Mouse (Mus musculus) heart, embryonic 14.5 days (tissue): ENCODE measurements around the gene Vash2. TPM values are rescaled to one million over a fixed set of nuclear protein-coding genes. Genes with fewer than 3 reads are reported as not detected.

Source experiments
- ATAC-seq: fragments of 200-750 bp; cut with Nextera tagmentation; 2 replicates; pipeline ENCODE4 v1.8.0; 2017; ENCODE audit warnings: low read depth, moderate TSS enrichment; ENCODE audit not compliant: insufficient number of reproducible peaks, insufficient read depth, low FRiP score
- H3K27ac ChIP-seq, 2 experiments: fragments of 200-500 bp in 1 of 2; fragments of 300-500 bp in 1 of 2; sonication (generic) in 1 of 2; replicated peaks in 1 of 2; 2 replicates each; pipeline ENCODE4 v1.5.1; 2012 to 2014; ENCODE audit warnings: low read depth in 2 of 2, low read length in 2 of 2, control low read depth in 1 of 2, mild to moderate bottlenecking in 1 of 2, mixed read lengths in 1 of 2; ENCODE audit not compliant: control insufficient read depth in 1 of 2, insufficient read depth in 1 of 2
- H3K27me3 ChIP-seq: fragments of 300-500 bp; sonication (generic); 2 replicates; pipeline ENCODE4 v1.6.1; 2014; ENCODE audit warnings: mild to moderate bottlenecking, low read length, control low read depth; ENCODE audit not compliant: control insufficient read depth, insufficient read depth
- H3K36me3 ChIP-seq: fragments of 300-500 bp; sonication (generic); 2 replicates; pipeline ENCODE4 v1.6.1; 2014; ENCODE audit warnings: mild to moderate bottlenecking, control low read depth, low read length, mixed read lengths; ENCODE audit not compliant: control insufficient read depth, insufficient read depth
- H3K4me1 ChIP-seq, 2 experiments: fragments of 200-500 bp in 1 of 2; fragments of 300-500 bp in 1 of 2; sonication (generic) in 1 of 2; 2 replicates each; pipeline ENCODE4 v1.6.1; 2012 to 2014; ENCODE audit warnings: low read length in 2 of 2, control low read depth in 1 of 2, mixed read lengths in 1 of 2; ENCODE audit not compliant: control insufficient read depth in 2 of 2, insufficient read depth in 2 of 2
- H3K4me2 ChIP-seq: fragments of 300-500 bp; sonication (generic); 2 replicates; pipeline ENCODE4 v1.6.1; 2014; ENCODE audit warnings: mild to moderate bottlenecking, low read length
- H3K4me3 ChIP-seq, 2 experiments: fragments of 200-500 bp in 1 of 2; fragments of 300-500 bp in 1 of 2; sonication (generic) in 1 of 2; 2 replicates each; pipeline ENCODE4 v1.5.1; 2012 to 2014; ENCODE audit warnings: low read length in 2 of 2, mild to moderate bottlenecking in 2 of 2, control low read depth in 1 of 2, low read depth in 1 of 2, moderate library complexity in 1 of 2; ENCODE audit not compliant: control insufficient read depth in 1 of 2, insufficient read depth in 1 of 2
- H3K9ac ChIP-seq: fragments of 300-500 bp; sonication (generic); 2 replicates; pipeline ENCODE4 v1.6.1; 2014; ENCODE audit warnings: mild to moderate bottlenecking, low read length
- H3K9me3 ChIP-seq: fragments of 300-500 bp; sonication (generic); 2 replicates; pipeline ENCODE4 v1.6.1; 2016; ENCODE audit warnings: low read length, control low read depth; ENCODE audit not compliant: control insufficient read depth
- WGBS: fragments of 180-500 bp; shearing (Covaris S2); extraction: QIAGEN DNeasy Blood & Tissue Kit; methylation state at CpG from one replicate; pipeline ENCODE4 v1.1.7; 2014; 5-methylcytosine and 5-hydroxymethylcytosine counted together
- polyA plus RNA-seq: library from polyadenylated mRNA; unstranded; fragments of >200 nt; fragmentation: Nextera tagmentation; extraction: Ambion mirVana; gene quantifications from 2 replicates; pipeline ENCODE4 v1.2.1, GENCODE M21; 2014

The Vash2 gene
- polyA plus RNA-seq, 1 experiment from 2014 or later, result 63.4 TPM

GRCm38 (mm10) chr1:190996346-190996877 is 17.3 kb upstream of the Vash2 start:
- no peaks in the 10 kb centered on the region for H3K36me3 ChIP-seq
- no peak overlapping the region for H3K4me3 ChIP-seq
- peaks cover 5% of the 10 kb centered on the region for H3K9me3 ChIP-seq
- H3K4me2 ChIP-seq, result no peak overlapping the region
- WGBS, result 73% methylated on average over 6 of the region's 6 CpGs
- no peak overlapping the region for H3K27ac ChIP-seq
- H3K9ac ChIP-seq, result no peak overlapping the region
- H3K27me3 ChIP-seq, result no peaks in the 10 kb centered on the region
- ATAC-seq, result no peak
- peaks cover 4 to 6% of the 10 kb centered on the region in 2 experiments; a peak in 2 of 4 replicates for H3K4me1 ChIP-seq

- Histone ChIP-seq H3K4me3 (no peak overlapping the region), H3K27me3 (no peaks in the 10 kb centered on the region), H3K36me3 (no peaks in the 10 kb centered on the region), H3K27ac (no peak overlapping the region), H3K9ac (no peak overlapping the region), H3K4me1 (peaks cover 4 to 6% of the 10 kb centered on the region in 2 experiments; a peak in 2 of 4 replicates), H3K9me3 (peaks cover 5% of the 10 kb centered on the region), H3K4me2 (no peak overlapping the region)
- 0 out of 2 replicates have a peak, but pooled peaks have one; percentile 13 for ATAC-seq
- 33% methylated on average over 7 of the region's 7 CpGs for WGBS
Observed at GRCm38 (mm10) chr1:190995548-190995947, 16.5 kb upstream of the Vash2 start.

- H3K9me3 ChIP-seq, result no peaks in the 10 kb centered on the region
- no peaks in the 10 kb centered on the region for H3K27me3 ChIP-seq
- no peaks in the 10 kb centered on the region for H3K4me1 ChIP-seq
- no peaks in the 10 kb centered on the region for H3K36me3 ChIP-seq
- 81% methylated on average over 9 of the region's 9 CpGs for WGBS
- no peak overlapping the region for H3K27ac ChIP-seq
- no peak for ATAC-seq
- no peak overlapping the region for H3K9ac ChIP-seq
- H3K4me3 ChIP-seq, result no peak overlapping the region
- H3K4me2 ChIP-seq, result no peak overlapping the region
Observed at GRCm38 (mm10) chr1:190989437-190990082, 10.5 kb upstream of the Vash2 start.

GRCm38 (mm10) chr1:190981412-190981811 is 2.3 kb upstream of the Vash2 start:
- Histone ChIP-seq H3K36me3 (no peaks in the 10 kb centered on the region), H3K9me3 (no peaks in the 10 kb centered on the region), H3K9ac (no peak overlapping the region), H3K27ac (no peak overlapping the region), H3K4me2 (no peak overlapping the region), H3K4me3 (no peak overlapping the region), H3K4me1 (peaks cover 9 to 16% of the 10 kb centered on the region in 2 experiments; a peak in 3 of 4 replicates), H3K27me3 (no peaks in the 10 kb centered on the region)
- WGBS, result 72% methylated on average over 4 of the region's 4 CpGs
- ATAC-seq, result no peak

GRCm38 (mm10) chr1:190980470-190980869 is 1.4 kb upstream of the Vash2 start:
- ATAC-seq, result no peak
- H3K4me3 ChIP-seq, result no peak overlapping the region
- H3K9me3 ChIP-seq, result no peaks in the 10 kb centered on the region
- H3K9ac ChIP-seq, result no peak overlapping the region
- peaks cover 6% of the 10 kb centered on the region for H3K36me3 ChIP-seq
- 94% methylated on average over 1 of the region's 1 CpGs for WGBS
- H3K4me1 ChIP-seq, result peaks cover 9 to 25% of the 10 kb centered on the region in 2 experiments; a peak in 3 of 4 replicates
- no peak overlapping the region for H3K4me2 ChIP-seq
- no peak overlapping the region for H3K27ac ChIP-seq
- H3K27me3 ChIP-seq, result no peaks in the 10 kb centered on the region

GRCm38 (mm10) chr1:190978511-190979073 is 504 bp downstream of the Vash2 start:
- peak overlapping the region; percentile 88 to 93 for H3K27ac ChIP-seq
- peak overlapping the region; percentile 78 for H3K4me3 ChIP-seq
- H3K4me2 ChIP-seq, result peak overlapping the region; percentile 96
- peak overlapping the region; percentile 96 for H3K9ac ChIP-seq
- no peaks in the 10 kb centered on the region for H3K27me3 ChIP-seq
- peaks cover 14 to 39% of the 10 kb centered on the region in 2 experiments; a peak in 3 of 4 replicates for H3K4me1 ChIP-seq
- ATAC-seq, result peak; percentile 38
- H3K9me3 ChIP-seq, result no peaks in the 10 kb centered on the region
- 1% methylated on average over 44 of the region's 46 CpGs for WGBS
- H3K36me3 ChIP-seq, result peaks cover 25% of the 10 kb centered on the region

- peak overlapping the region; percentile 96 for H3K9ac ChIP-seq
- no peaks in the 10 kb centered on the region for H3K9me3 ChIP-seq
- peaks cover 19 to 45% of the 10 kb centered on the region in 2 experiments for H3K4me1 ChIP-seq
- WGBS, result 2% methylated on average over 22 of the region's 22 CpGs
- peaks cover 30% of the 10 kb centered on the region for H3K36me3 ChIP-seq
- no peaks in the 10 kb centered on the region for H3K27me3 ChIP-seq
- no peak for ATAC-seq
- H3K4me2 ChIP-seq, result peak overlapping the region; percentile 96
- peak overlapping the region; percentile 78 for H3K4me3 ChIP-seq
- H3K27ac ChIP-seq, result peak overlapping the region; percentile 88 to 93
Observed at GRCm38 (mm10) chr1:190978001-190978400, 1.1 kb downstream of the Vash2 start.
